Mouse (Mus musculus): ENCODE measurements around the gene Grm2. TPM values are rescaled to one million over a fixed set of nuclear protein-coding genes. Genes with fewer than 3 reads are reported as not detected.
"Not testable (repeated sequence)": the region's sequence is repeated elsewhere in the genome, so short reads cannot be mapped to it uniquely, and the experiment has no call there.

Grm2 gene
- polyA plus RNA-seq, 1 experiment from 2014 or later: 5.8 TPM

DNA sequence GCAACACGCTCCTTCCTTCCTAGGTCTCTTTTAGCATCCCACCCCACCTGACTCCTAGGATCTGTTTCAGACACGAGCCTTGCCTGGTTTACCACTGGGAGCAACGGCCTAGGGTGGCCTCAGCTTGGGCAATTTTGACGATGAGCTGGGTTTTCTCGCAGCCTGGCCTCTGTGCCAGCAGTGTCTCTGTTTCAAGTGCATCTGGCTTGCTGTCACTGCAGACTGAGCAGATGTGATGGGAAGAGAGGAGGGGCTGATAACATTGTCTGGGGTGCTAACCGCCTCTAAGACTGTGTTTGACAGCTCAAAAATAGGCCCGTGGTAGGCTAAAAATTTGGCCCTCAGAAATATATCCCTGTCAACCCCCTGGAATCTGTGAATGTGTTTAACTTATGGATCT is 60.0 kb downstream of the Grm2 start:
- no peak for DNase-seq (ENCODE audit: low spot score)
- H3K27ac ChIP-seq (replicated peaks): no peak overlapping the region
- H3K4me1 ChIP-seq: no peaks in the 10 kb centered on the region
- H3K4me3 ChIP-seq: no peak overlapping the region
- H3K27me3 ChIP-seq (replicated peaks; ENCODE audit: low read depth, poor library complexity, severe bottlenecking): no peaks in the 10 kb centered on the region
- no peaks in the 10 kb centered on the region for H3K36me3 ChIP-seq (replicated peaks)
- WGBS: 71% methylated on average over 7 of the region's 7 CpGs
- no peaks in the 10 kb centered on the region for H3K9me3 ChIP-seq

- not testable (repeated sequence) for DNase-seq (ENCODE audit: low spot score); H3K4me1 ChIP-seq; H3K36me3 ChIP-seq (replicated peaks); H3K27ac ChIP-seq (replicated peaks); H3K4me3 ChIP-seq; H3K27me3 ChIP-seq (replicated peaks; ENCODE audit: low read depth, poor library complexity, severe bottlenecking); H3K9me3 ChIP-seq
- WGBS: 29% methylated on average over 4 of the region's 4 CpGs
These were observed 60.5 kb downstream of the Grm2 start for GRCm38 (mm10) chr9:106595402-106595801.

Other genes starting within 250 kb of the Grm2 start
- gene Rpl29, start 226.6 kb downstream of the Grm2 start, polyA plus RNA-seq (2016; fragmentation: Nextera tagmentation; extraction: Ambion mirVana): 1,047 and 1,078 TPM in 2 replicates
- 43.2 and 46.1 TPM in 2 replicates for gene Acy1, start 217.8 kb downstream of the Grm2 start, polyA plus RNA-seq (2016; fragmentation: Nextera tagmentation; extraction: Ambion mirVana)
- 6.0 and 6.4 TPM in 2 replicates for gene Abhd14b, start 208.6 kb downstream of the Grm2 start, polyA plus RNA-seq (2016; fragmentation: Nextera tagmentation; extraction: Ambion mirVana)
- gene Abhd14a, start 208.4 kb downstream of the Grm2 start, polyA plus RNA-seq (2016; fragmentation: Nextera tagmentation; extraction: Ambion mirVana): 40.1 and 40.4 TPM in 2 replicates
- 320 and 346 TPM in 2 replicates for gene Pcbp4, start 202.8 kb downstream of the Grm2 start, polyA plus RNA-seq (2016; fragmentation: Nextera tagmentation; extraction: Ambion mirVana)
- gene Gpr62, start 190.1 kb downstream of the Grm2 start, polyA plus RNA-seq (2016; fragmentation: Nextera tagmentation; extraction: Ambion mirVana): 0.16 and 0.55 TPM in 2 replicates
- 77.5 and 83.8 TPM in 2 replicates for gene Rrp9, start 180.1 kb downstream of the Grm2 start, polyA plus RNA-seq (2016; fragmentation: Nextera tagmentation; extraction: Ambion mirVana)
- 1.6 and 3.2 TPM in 2 replicates for gene Parp3, start 179.1 kb downstream of the Grm2 start, polyA plus RNA-seq (2016; fragmentation: Nextera tagmentation; extraction: Ambion mirVana)
- not detected in 2 replicates for gene Iqcf1, start 156.1 kb downstream of the Grm2 start, polyA plus RNA-seq (2016; fragmentation: Nextera tagmentation; extraction: Ambion mirVana)
- gene Iqcf5, start 141.5 kb downstream of the Grm2 start, polyA plus RNA-seq (2016; fragmentation: Nextera tagmentation; extraction: Ambion mirVana): not detected in 2 replicates
- not detected in 2 replicates for gene Iqcf3, start 94.5 kb downstream of the Grm2 start, polyA plus RNA-seq (2016; fragmentation: Nextera tagmentation; extraction: Ambion mirVana)
- not detected in 2 replicates for gene Iqcf4, start 85.1 kb downstream of the Grm2 start, polyA plus RNA-seq (2016; fragmentation: Nextera tagmentation; extraction: Ambion mirVana)
- not detected in 2 replicates for gene Iqcf6, start 29.5 kb downstream of the Grm2 start, polyA plus RNA-seq (2016; fragmentation: Nextera tagmentation; extraction: Ambion mirVana)
- gene Tex264, start 29.8 kb upstream of the Grm2 start, polyA plus RNA-seq (2016; fragmentation: Nextera tagmentation; extraction: Ambion mirVana): 27.4 and 28.7 TPM in 2 replicates
- 10.2 and 10.8 TPM in 2 replicates for gene Rad54l2, start 133.1 kb upstream of the Grm2 start, polyA plus RNA-seq (2016; fragmentation: Nextera tagmentation; extraction: Ambion mirVana)
- gene Dcaf1, start 165.8 kb upstream of the Grm2 start, polyA plus RNA-seq (2016; fragmentation: Nextera tagmentation; extraction: Ambion mirVana): 30.7 and 34.8 TPM in 2 replicates
- 17.2 and 17.6 TPM in 2 replicates for gene Rbm15b, start 231.3 kb upstream of the Grm2 start, polyA plus RNA-seq (2016; fragmentation: Nextera tagmentation; extraction: Ambion mirVana)
- gene Manf, start 235.9 kb upstream of the Grm2 start, polyA plus RNA-seq (2016; fragmentation: Nextera tagmentation; extraction: Ambion mirVana): 254 and 277 TPM in 2 replicates